8 mouse cellular contexts compared by ENCODE assay signal in genomic region chr9:107723794-107724531, GRCm38 (mm10). TPM values are rescaled to one million over a fixed set of nuclear protein-coding genes. Genes with fewer than 3 reads are reported as not detected.
DNase-seq lines count a peak whose midpoint lies in the region; ATAC-seq and TF ChIP-seq lines count a peak whose summit lies in the region.

No protein-coding gene starts in this region.

- peak; percentile 51 for DNase-seq in MEL-GATA-1-ER (ENCODE audit: extremely low read depth, low read depth)
- DNase-seq in embryo, embryonic 10.5 days (ENCODE audit: low spot score): peak; percentile 77
- peak; percentile 84 for DNase-seq in heart, postnatal 0 days (ENCODE audit: low spot score)
- peak; percentile 73 to 88 for DNase-seq in kidney, postnatal 25 days
- DNase-seq in cerebellum, adult 8-10 months: no peak
- DNase-seq in layer of hippocampus, postnatal 14 days (ENCODE audit: low spot score in 2 of 2): no peak
- no peak for DNase-seq in layer of hippocampus, postnatal 10 days (ENCODE audit: low spot score in 2 of 2)

- no peaks in the 10 kb centered on the region for H3K9me3 ChIP-seq in heart, postnatal 0 days (replicated peaks; ENCODE audit: control insufficient read depth, low read length)

- no peak for TF ChIP-seq CTCF in heart, postnatal 0 days (IDR thresholded peaks at IDR 0.05; ENCODE audit: low read depth)

- H3K36me3 ChIP-seq in heart, postnatal 0 days (replicated peaks; ENCODE audit: control insufficient read depth, insufficient read depth, low read length): no peaks in the 10 kb centered on the region

- H3K27me3 ChIP-seq in heart, postnatal 0 days (ENCODE audit: control insufficient read depth, insufficient read depth, low read length): no peaks in the 10 kb centered on the region; the same call in 1 of the 2 replicates

- H3K4me1 ChIP-seq in heart, postnatal 0 days (ENCODE audit: control insufficient read depth, insufficient read depth): peaks cover 15% of the 10 kb centered on the region

- peak; percentile 77 for ATAC-seq in heart, postnatal 0 days (ENCODE audit: insufficient read depth, low read depth)
- peak; percentile 67 for ATAC-seq in megakaryocyte, adult 5-6 weeks (ENCODE audit: poor library complexity, severe bottlenecking)

- H3K4me3 ChIP-seq in heart, postnatal 0 days (ENCODE audit: low read depth, low read length): no peak overlapping the region

- H3K27ac ChIP-seq in heart, postnatal 0 days (ENCODE audit: low read depth): peak overlapping the region; percentile 74

- peak overlapping the region; percentile 32 for H3K4me2 ChIP-seq in heart, postnatal 0 days (ENCODE audit: low read depth, low read length)

- WGBS in heart, postnatal 0 days: 5% methylated on average over 9 of the region's 11 CpGs

- TF ChIP-seq EP300 in heart, postnatal 0 days (IDR thresholded peaks at IDR 0.05; ENCODE audit: low read depth): no peak

- no peak overlapping the region for H3K9ac ChIP-seq in heart, postnatal 0 days (replicated peaks; ENCODE audit: low read depth, low read length)

RNA-seq across cellular contexts. Expression of gene Sema3f, which starts 13.7 kb away (rescaled TPM):
- total RNA-seq in heart, postnatal 0 days (2014; rRNA removed; ENCODE audit: low replicate concordance): 38.4 and 59.5 TPM in 2 replicates
- polyA plus RNA-seq in heart, postnatal 0 days (2015; fragmentation: Nextera tagmentation; extraction: Ambion mirVana): 2.6 and 2.7 TPM in 2 replicates
- not detected in 2 replicates for total RNA-seq in megakaryocyte, adult 5-6 weeks (2015)
- total RNA-seq in megakaryocyte, adult 5-6 weeks (2017): not detected in 2 replicates
- total RNA-seq in layer of hippocampus, postnatal 14 days (2021): 1 to 10 TPM; 4.3 to 4.8 TPM
- 1 to 10 TPM; 6.7 to 9.1 TPM for total RNA-seq in layer of hippocampus, postnatal 10 days (2021)

RNA-seq across cellular contexts. Expression of gene Gnat1, which starts 44.5 kb away (rescaled TPM):
- not detected in 2 replicates for total RNA-seq in heart, postnatal 0 days (2014; rRNA removed; ENCODE audit: low replicate concordance)
- polyA plus RNA-seq in heart, postnatal 0 days (2015; fragmentation: Nextera tagmentation; extraction: Ambion mirVana): 0.25 and 0.33 TPM in 2 replicates
- total RNA-seq in megakaryocyte, adult 5-6 weeks (2015): not detected in 2 replicates
- total RNA-seq in megakaryocyte, adult 5-6 weeks (2017): not detected in 2 replicates
- total RNA-seq in layer of hippocampus, postnatal 14 days (2021): under 1 TPM in 1 of 2 experiments, not detected in 1; 0.60 TPM
- total RNA-seq in layer of hippocampus, postnatal 10 days (2021): 1 to 10 TPM in 1 of 2 experiments, under 1 TPM in 1; 0.71 to 1.1 TPM

RNA-seq across cellular contexts. Expression of gene Rbm5, which starts 46.8 kb away (rescaled TPM):
- total RNA-seq in heart, postnatal 0 days (2014; rRNA removed; ENCODE audit: low replicate concordance): 53.5 and 90.6 TPM in 2 replicates
- polyA plus RNA-seq in heart, postnatal 0 days (2015; fragmentation: Nextera tagmentation; extraction: Ambion mirVana): 81.7 and 88.9 TPM in 2 replicates
- 145 and 161 TPM in 2 replicates for total RNA-seq in megakaryocyte, adult 5-6 weeks (2015)
- 208 and 249 TPM in 2 replicates for total RNA-seq in megakaryocyte, adult 5-6 weeks (2017)
- total RNA-seq in layer of hippocampus, postnatal 14 days (2021): 100 to 1,000 TPM; 157 to 160 TPM
- 100 to 1,000 TPM; 159 to 181 TPM for total RNA-seq in layer of hippocampus, postnatal 10 days (2021)

RNA-seq across cellular contexts. Expression of gene Slc38a3, which starts 54.6 kb away (rescaled TPM):
- total RNA-seq in heart, postnatal 0 days (2014; rRNA removed; ENCODE audit: low replicate concordance): 8.9 and 16.9 TPM in 2 replicates
- polyA plus RNA-seq in heart, postnatal 0 days (2015; fragmentation: Nextera tagmentation; extraction: Ambion mirVana): 2.7 and 4.0 TPM in 2 replicates
- not detected in 2 replicates for total RNA-seq in megakaryocyte, adult 5-6 weeks (2015)
- total RNA-seq in megakaryocyte, adult 5-6 weeks (2017): not detected in 2 replicates
- 10 to 100 TPM; 83.3 to 98.4 TPM for total RNA-seq in layer of hippocampus, postnatal 14 days (2021)
- 100 to 1,000 TPM in 1 of 2 experiments, 10 to 100 TPM in 1; 96.5 to 109 TPM for total RNA-seq in layer of hippocampus, postnatal 10 days (2021)

Comparison
In these comparisons a context has a peak if more than half of its experiments do, and no peak if none do; other contexts are left out.
1. DNase-seq: peak in MEL-GATA-1-ER (single experiment), embryo, embryonic 10.5 days (single experiment), heart, postnatal 0 days (single experiment) and kidney, postnatal 25 days (2 of 2); none in cerebellum, adult 8-10 months (single experiment), layer of hippocampus, postnatal 14 days (0 of 2) and layer of hippocampus, postnatal 10 days (0 of 2).
2. RNA of gene Sema3f, which starts 13.7 kb away (total RNA-seq): 38.4 to 59.5 TPM in heart, postnatal 0 days, 6.7 to 9.1 TPM in layer of hippocampus, postnatal 10 days and 4.3 to 4.8 TPM in layer of hippocampus, postnatal 14 days; not detected in megakaryocyte, adult 5-6 weeks; every median in the first group is over 4 times any median in the second.